Comparison of ENCODE assay signal across 19 mouse cellular contexts in the genomic region with DNA sequence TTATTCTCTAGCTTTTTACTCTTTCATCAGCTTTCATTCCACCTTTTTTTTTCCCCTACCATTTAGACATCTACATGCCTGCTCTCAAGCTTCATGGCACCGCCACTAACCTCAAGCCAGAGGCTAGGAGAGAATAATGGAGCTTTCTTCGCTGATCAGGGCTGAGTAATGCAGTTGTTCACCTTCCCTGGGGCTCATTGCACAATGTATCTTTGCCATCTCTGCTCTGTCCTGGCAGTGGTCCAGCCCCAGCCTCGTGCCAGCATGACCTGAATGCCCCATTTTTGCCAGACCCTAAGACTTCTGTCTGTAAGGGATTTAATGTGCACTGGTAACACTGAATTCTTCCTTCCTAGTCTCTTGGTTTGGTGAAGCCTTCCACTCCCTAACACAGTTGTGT.
DNase-seq lines count a peak whose midpoint lies in the region; ATAC-seq and TF ChIP-seq lines count a peak whose summit lies in the region.
"Had no signal": no experiment of that assay in that cellular context is flagged by ENCODE, and none has a peak within 500 bp of the region (broad histone marks: within the 10 kb centered on the region; RNA-seq: fewer than 3 reads in every experiment).

No protein-coding gene starts in this region.

- H3K9ac ChIP-seq in midbrain, postnatal 0 days (replicated peaks; ENCODE audit: low read length, poor library complexity, severe bottlenecking) = no peak overlapping the region
- H3K9ac ChIP-seq: embryonic facial prominence, embryonic 13.5 days; forebrain, postnatal 0 days; midbrain, embryonic 13.5 days; neural tube, embryonic 15.5 days; stomach, embryonic 15.5 days had no signal

- no peak overlapping the region for H3K4me3 ChIP-seq in C2C12 (ENCODE audit: insufficient read depth, poor library complexity, severe bottlenecking)
- no peak overlapping the region for H3K4me3 ChIP-seq in midbrain, postnatal 0 days (ENCODE audit: low read depth, low read length)
- H3K4me3 ChIP-seq: embryonic facial prominence, embryonic 13.5 days; heart, embryonic 10.5 days; hindbrain, embryonic 10.5 days; midbrain, embryonic 13.5 days; neural tube, embryonic 15.5 days; stomach, embryonic 15.5 days had no signal

- peaks cover 14% of the 10 kb centered on the region for H3K79me3 ChIP-seq in C2C12 (ENCODE audit: low read depth)

- H3K27me3 ChIP-seq in C2C12 (ENCODE audit: control insufficient read depth, insufficient read depth, insufficient read length) (no peaks in the 10 kb centered on the region), Patski (no peaks in the 10 kb centered on the region)
- no peaks in the 10 kb centered on the region for H3K27me3 ChIP-seq in midbrain, postnatal 0 days (ENCODE audit: insufficient read depth, low read length)
- H3K27me3 ChIP-seq: embryonic facial prominence, embryonic 13.5 days; midbrain, embryonic 13.5 days; neural tube, embryonic 15.5 days; stomach, embryonic 15.5 days had no signal

- ATAC-seq in Patski = peak; percentile 62
- no peak for ATAC-seq in midbrain, postnatal 0 days (ENCODE audit: low FRiP score)
- ATAC-seq: forebrain, postnatal 0 days; midbrain, embryonic 13.5 days had no signal

- no peaks in the 10 kb centered on the region for H3K4me1 ChIP-seq in midbrain, postnatal 0 days (ENCODE audit: insufficient read depth, low read length)
- H3K4me1 ChIP-seq: heart, embryonic 10.5 days; hindbrain, embryonic 10.5 days; midbrain, embryonic 13.5 days; neural tube, embryonic 15.5 days; stomach, embryonic 15.5 days had no signal

- no peak for TF ChIP-seq CTCF in C2C12 (IDR thresholded peaks at IDR 0.05; ENCODE audit: control insufficient read depth, insufficient read depth, insufficient read length)
- no peak for TF ChIP-seq CTCF in Patski (IDR thresholded peaks at IDR 0.05)
- no peak for TF ChIP-seq CTCF in midbrain, postnatal 0 days (IDR thresholded peaks at IDR 0.05)

- 54% methylated on average over 3 of the region's 3 CpGs for WGBS in midbrain, postnatal 0 days

- H3K4me2 ChIP-seq in midbrain, postnatal 0 days (ENCODE audit: low read depth, low read length, poor library complexity, severe bottlenecking) = no peak overlapping the region
- H3K4me2 ChIP-seq: embryonic facial prominence, embryonic 13.5 days; midbrain, embryonic 13.5 days; neural tube, embryonic 15.5 days; stomach, embryonic 15.5 days had no signal

- CTCF ChIA-PET in Patski (lab: Charles Lee) = interaction anchor here (1.1 to 1.3 kb wide), 2 partner anchors 27 to 63 kb away, joined by 3 read pairs; no protein-coding TSS in a partner anchor

- H3K36me3 ChIP-seq in C2C12 (ENCODE audit: control insufficient read depth, insufficient read depth) = peaks cover 40% of the 10 kb centered on the region
- H3K36me3 ChIP-seq in midbrain, postnatal 0 days (ENCODE audit: insufficient read depth, low read length) = no peaks in the 10 kb centered on the region
- H3K36me3 ChIP-seq: embryonic facial prominence, embryonic 13.5 days; heart, embryonic 10.5 days; hindbrain, embryonic 10.5 days; midbrain, embryonic 13.5 days; neural tube, embryonic 15.5 days; stomach, embryonic 15.5 days had no signal

- DNase-seq in retina, postnatal 1 day = peak; percentile 23
- no peak for DNase-seq in retina, embryonic 14.5 days (ENCODE audit: low spot score)
- DNase-seq in Patski (ENCODE audit: low read depth, low spot score) = no peak
- DNase-seq in urinary bladder, postnatal 25 days (ENCODE audit: low spot score) = peak; percentile 48
- no peak for DNase-seq in midbrain, postnatal 0 days (ENCODE audit: low spot score)
- no peak for DNase-seq in thymus, postnatal 36 days
- DNase-seq: cerebellum, adult 9-11 months; forebrain, postnatal 0 days; kidney, adult 11 months; liver; lung, postnatal 10 days had no signal

- H3K79me2 ChIP-seq in C2C12 (ENCODE audit: control insufficient read depth, insufficient read depth) = peaks cover 55% of the 10 kb centered on the region

- H3ac ChIP-seq in C2C12 (ENCODE audit: control insufficient read depth, insufficient read length, low read depth) = no peak overlapping the region

- H3K9me3 ChIP-seq in midbrain, postnatal 0 days (ENCODE audit: low read length) = no peaks in the 10 kb centered on the region
- H3K9me3 ChIP-seq: embryonic facial prominence, embryonic 13.5 days; heart, embryonic 10.5 days; hindbrain, embryonic 10.5 days; midbrain, embryonic 13.5 days; neural tube, embryonic 15.5 days; stomach, embryonic 15.5 days had no signal

- POLR2A ChIA-PET in Patski (lab: Charles Lee) = interaction anchor here (1.3 kb wide), 1 partner anchor 79 kb away, joined by 3 read pairs; no protein-coding TSS in a partner anchor

- in situ Hi-C loops in Patski (cut with MboI; ENCODE audit: low pct_unique_long_range_greater_than_20kb) = no loop called here

- no peak overlapping the region for H3K27ac ChIP-seq in midbrain, postnatal 0 days (ENCODE audit: low read depth, low read length)
- H3K27ac ChIP-seq: embryonic facial prominence, embryonic 13.5 days; heart, embryonic 10.5 days; hindbrain, embryonic 10.5 days; kidney, postnatal 0 days; midbrain, embryonic 13.5 days; neural tube, embryonic 15.5 days; stomach, embryonic 15.5 days had no signal

TF ChIP-seq in C2C12, 6 proteins besides CTCF, POLR2A, EP300 and RAD21:
- TF ChIP-seq MYOD1 (IDR thresholded peaks at IDR 0.05; ENCODE audit: control insufficient read depth, insufficient read length, low read depth) (no peak), CEBPB (IDR thresholded peaks at IDR 0.05; ENCODE audit: low read depth) (peak; percentile 88), USF1 (IDR thresholded peaks at IDR 0.05; ENCODE audit: low read depth) (no peak), MAX (IDR thresholded peaks at IDR 0.05) (no peak), MYOG (IDR thresholded peaks at IDR 0.05; ENCODE audit: control insufficient read depth, extremely low read depth, insufficient read length) (no peak)
TF ChIP-seq in C2C12: peak in this region for 1.

Comparison
In these comparisons a context has a peak if more than half of its experiments do, and no peak if none do; other contexts are left out.
1. DNase-seq: peak in retina, postnatal 1 day (single experiment) and urinary bladder, postnatal 25 days (single experiment); none in retina, embryonic 14.5 days (single experiment), Patski (single experiment), midbrain, postnatal 0 days (single experiment) and thymus, postnatal 36 days (0 of 2).